Mouse (Mus musculus) CH12.LX (cell line): Measurements from ENCODE around the gene Ctbp2. TPM values are rescaled to one million over a fixed set of nuclear protein-coding genes. Genes with fewer than 3 reads are reported as not detected.

Experiments used
- DNase-seq: peaks from one replicate; pipeline ENCODE4 v3.0.0-alpha.2; 2013; ENCODE audit errors: extremely low read depth
- H3K27ac ChIP-seq: 2 replicates; pipeline ENCODE4 v1.5.1; 2012; ENCODE audit warnings: low read depth, mild to moderate bottlenecking, control low read depth, moderate library complexity; ENCODE audit not compliant: insufficient read depth
- H3K27me3 ChIP-seq: replicated peaks from 2 replicates; pipeline ENCODE3; 2012; ENCODE audit warnings: inconsistent platforms
- H3K36me3 ChIP-seq, 2 experiments: replicated peaks in 1 of 2; 2 replicates each; pipeline versions ENCODE3 to v1.6.1; 2012; ENCODE audit warnings: inconsistent platforms in 1 of 2, low read length in 1 of 2, mild to moderate bottlenecking in 1 of 2, mixed read lengths in 1 of 2, moderate library complexity in 1 of 2; ENCODE audit not compliant: control insufficient read depth in 1 of 2, insufficient read depth in 1 of 2
- H3K4me1 ChIP-seq, 2 experiments: 2 replicates each; pipeline ENCODE4 v1.6.1; 2012; ENCODE audit warnings: inconsistent platforms in 1 of 2, moderate library complexity in 1 of 2; ENCODE audit not compliant: insufficient read depth in 2 of 2, control insufficient read depth in 1 of 2
- H3K4me2 ChIP-seq: 2 replicates; pipeline ENCODE4 v1.6.1; 2012; ENCODE audit warnings: low read depth, mild to moderate bottlenecking, control low read depth; ENCODE audit not compliant: poor library complexity, insufficient read depth, severe bottlenecking
- H3K4me3 ChIP-seq, 3 experiments: fragments of 150-350 bp in 1 of 3; sonication (generic) in 1 of 3; replicated peaks in 1 of 3; 2 replicates each; pipeline versions ENCODE3 to v1.5.1; 2011 to 2012; ENCODE audit warnings: low read depth in 2 of 3, low read length in 2 of 3, mild to moderate bottlenecking in 2 of 3, moderate library complexity in 2 of 3, control low read depth in 1 of 3, improper control_type of control experiment in 1 of 3, inconsistent platforms in 1 of 3, mixed read lengths in 1 of 3; ENCODE audit not compliant: poor library complexity in 1 of 3
- H3K79me2 ChIP-seq: replicated peaks from 2 replicates; pipeline ENCODE4 v1.6.1; 2012; ENCODE audit warnings: mild to moderate bottlenecking, moderate library complexity; ENCODE audit not compliant: control insufficient read depth, poor library complexity, insufficient read depth, severe bottlenecking; ENCODE audit errors: extremely low read depth
- H3K9ac ChIP-seq: 2 replicates; pipeline ENCODE4 v1.6.1; 2012; ENCODE audit warnings: low read depth, mild to moderate bottlenecking, control low read depth, moderate library complexity; ENCODE audit not compliant: insufficient read depth
- H3K9me3 ChIP-seq: replicated peaks from 2 replicates; pipeline ENCODE3; 2012; ENCODE audit warnings: low read length, inconsistent platforms, mixed read lengths
- CHD1 ChIP-seq: IDR thresholded peaks from 2 replicates; pipeline ENCODE4 v1.6.1; 2012; ENCODE audit warnings: low read depth, low read length, improper control_type of control experiment, inconsistent platforms
- CTCF ChIP-seq, 2 experiments: IDR thresholded peaks in 1 of 2; conservative IDR thresholded peaks in 1 of 2; 2 replicates each; pipeline ENCODE4 v1.5.1; 2011 to 2012; ENCODE audit warnings: low read depth in 2 of 2, low read length in 2 of 2, improper control_type of control experiment in 1 of 2, inconsistent platforms in 1 of 2, mild to moderate bottlenecking in 1 of 2, moderate library complexity in 1 of 2
- E2F4 ChIP-seq: IDR thresholded peaks from 2 replicates; pipeline ENCODE4 v1.6.1; 2011; ENCODE audit warnings: low read depth, low read length, improper control_type of control experiment; ENCODE audit not compliant: insufficient replicate concordance
- IRF4 ChIP-seq: IDR thresholded peaks from 2 replicates; pipeline ENCODE4 v1.6.1; 2014; ENCODE audit warnings: low read depth, mild to moderate bottlenecking, inconsistent platforms, low read length, improper control_type of control experiment
- JUN ChIP-seq: IDR thresholded peaks from 2 replicates; pipeline ENCODE4 v1.6.1; 2011; ENCODE audit warnings: low read depth, mild to moderate bottlenecking, low read length, improper control_type of control experiment, moderate library complexity; ENCODE audit not compliant: insufficient read depth
- JUND ChIP-seq: conservative IDR thresholded peaks from 2 replicates; pipeline ENCODE4 v1.6.1; 2011; ENCODE audit warnings: low read depth, low read length, improper control_type of control experiment
- KAT2A ChIP-seq: IDR thresholded peaks from 2 replicates; pipeline ENCODE4 v1.6.1; 2012; ENCODE audit warnings: low read length, improper control_type of control experiment, inconsistent platforms; ENCODE audit not compliant: insufficient replicate concordance
- MAZ ChIP-seq: IDR thresholded peaks from 2 replicates; pipeline ENCODE4 v1.6.1; 2012; ENCODE audit warnings: low read depth, mild to moderate bottlenecking, inconsistent platforms, low read length, improper control_type of control experiment, moderate library complexity
- MEF2A ChIP-seq: IDR thresholded peaks from 2 replicates; pipeline ENCODE4 v1.6.1; 2014; ENCODE audit warnings: low read depth, mild to moderate bottlenecking, inconsistent platforms, low read length, improper control_type of control experiment, borderline replicate concordance
- MXI1 ChIP-seq: IDR thresholded peaks from 2 replicates; pipeline ENCODE4 v1.6.1; 2011; ENCODE audit warnings: mild to moderate bottlenecking, low read depth, low read length, improper control_type of control experiment
- MYC ChIP-seq: IDR thresholded peaks from 2 replicates; pipeline ENCODE4 v1.6.1; 2011; ENCODE audit warnings: low read depth, mild to moderate bottlenecking, improper control_type of control experiment, low read length
- NELFE ChIP-seq: IDR thresholded peaks from 2 replicates; pipeline ENCODE4 v1.6.1; 2011; ENCODE audit warnings: low read depth, low read length, improper control_type of control experiment
- PAX5 ChIP-seq: IDR thresholded peaks from 2 replicates; pipeline ENCODE4 v1.6.1; 2012; ENCODE audit warnings: low read length, inconsistent platforms, mixed read lengths
- POLR2A ChIP-seq: IDR thresholded peaks from 2 replicates; pipeline ENCODE4 v1.6.1; 2011; ENCODE audit warnings: low read depth, mild to moderate bottlenecking, improper control_type of control experiment, low read length
- POLR2AphosphoS2 ChIP-seq: IDR thresholded peaks from 2 replicates; pipeline ENCODE4 v1.6.1; 2011; ENCODE audit warnings: low read depth, low read length, improper control_type of control experiment
- SIN3A ChIP-seq: IDR thresholded peaks from 2 replicates; pipeline ENCODE4 v1.6.1; 2012; ENCODE audit warnings: low read length, improper control_type of control experiment, inconsistent platforms
- SMC3 ChIP-seq: IDR thresholded peaks from 2 replicates; pipeline ENCODE4 v1.6.1; 2011; ENCODE audit warnings: low read depth, low read length, improper control_type of control experiment
- TBP ChIP-seq: conservative IDR thresholded peaks from 2 replicates; pipeline ENCODE4 v1.6.1; 2011; ENCODE audit warnings: low read depth, low read length, improper control_type of control experiment
- TCF12 ChIP-seq: IDR thresholded peaks from 2 replicates; pipeline ENCODE4 v1.6.1; 2014; ENCODE audit warnings: low read depth, mild to moderate bottlenecking, inconsistent platforms, low read length, improper control_type of control experiment
- USF1 ChIP-seq: IDR thresholded peaks from 2 replicates; pipeline ENCODE4 v1.6.1; 2014; ENCODE audit warnings: low read depth, mild to moderate bottlenecking, inconsistent platforms, low read length, improper control_type of control experiment
- USF2 ChIP-seq: conservative IDR thresholded peaks from 2 replicates; pipeline ENCODE4 v1.6.1; 2011; ENCODE audit warnings: low read depth, low read length, improper control_type of control experiment
- ZC3H11A ChIP-seq: IDR thresholded peaks from 2 replicates; pipeline ENCODE4 v1.6.1; 2012; ENCODE audit warnings: low read depth, mild to moderate bottlenecking, inconsistent platforms, low read length, improper control_type of control experiment
- ZMIZ1 ChIP-seq: IDR thresholded peaks from 2 replicates; pipeline ENCODE4 v1.6.1; 2012; ENCODE audit warnings: low read depth, mild to moderate bottlenecking, inconsistent platforms, low read length, improper control_type of control experiment
- dilution Hi-C: fragments of 300-500 bp; cut with MboI; formaldehyde crosslinking; loops from 2 replicates; pipeline ENCODE4 v1.14.3; 2020; ENCODE audit warnings: low sequenced_read_pairs; ENCODE audit not compliant: extremely low pct_unique_long_range_greater_than_20kb, extremely low pct_ligation_motif_present
- in situ Hi-C: fragments of 300-500 bp; cut with MboI; formaldehyde crosslinking; loops from 3 replicates; pipeline ENCODE4 v1.14.3; 2019; ENCODE audit warnings: low sequenced_read_pairs, low pct_ligation_motif_present, low pct_unique_long_range_greater_than_20kb, mixed read lengths
- polyA plus RNA-seq: library from polyadenylated mRNA; unstranded; fragments of >175 nt; gene quantifications from 2 replicates; pipeline ENCODE4 v1.2.1, GENCODE M21; 2012; ENCODE audit warnings: low read depth; ENCODE audit not compliant: insufficient read length
- total RNA-seq, 2 experiments: library from RNA; depleted of rRNA; stranded (reverse); fragments of 300-350 nt in 1 of 2; fragments of >200 nt in 1 of 2; gene quantifications; 2 replicates each; pipeline ENCODE4 v1.2.3; 2012 to 2014

Gene Ctbp2
- total and polyA plus RNA-seq, 3 experiments: 0.59 to 1.1 (median 0.68) TPM

DNA sequence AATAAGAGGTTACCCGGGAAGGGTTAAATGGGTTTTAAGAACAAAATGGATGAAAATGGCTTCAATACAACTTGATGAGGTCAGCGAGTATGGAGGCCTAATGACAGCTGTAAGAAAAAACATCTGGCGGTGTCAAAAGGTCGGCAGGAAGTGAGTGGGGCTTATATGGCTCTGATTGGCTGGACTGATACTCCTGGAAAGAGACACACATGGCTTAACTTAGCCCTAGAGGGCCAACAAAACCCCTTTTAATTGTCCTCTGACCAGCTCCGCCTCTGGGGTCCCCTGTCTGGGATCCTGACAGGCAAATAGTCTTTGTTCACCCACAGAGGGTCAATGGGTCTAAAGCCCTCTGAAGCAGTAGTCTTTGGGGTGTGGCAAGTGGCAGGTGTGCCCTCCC is 86.9 kb downstream of the Ctbp2 start:
- no peak overlapping the region for H3K4me2 ChIP-seq
- in situ Hi-C loops (loop anchor here (25.0 kb wide), 1 partner anchor 575 kb away; the partner anchor contains the start of gene Tex36), dilution Hi-C loops (no loop called here)
- TF ChIP-seq TCF12 (no peak), ZC3H11A (no peak), KAT2A (no peak), CHD1 (no peak), USF2 (no peak), USF1 (no peak), SMC3 (no peak)
- TF ChIP-seq, all 38 proteins: peak for 0
- no peaks in the 10 kb centered on the region for H3K36me3 ChIP-seq
- H3K9ac ChIP-seq: no peak overlapping the region
- no peak overlapping the region for H3K27ac ChIP-seq
- H3K9me3 ChIP-seq: no peaks in the 10 kb centered on the region
- H3K79me2 ChIP-seq: no peaks in the 10 kb centered on the region
- H3K4me1 ChIP-seq: no peaks in the 10 kb centered on the region
- no peak for DNase-seq
- H3K4me3 ChIP-seq: no peak overlapping the region
- peaks cover 85% of the 10 kb centered on the region for H3K27me3 ChIP-seq

DNA sequence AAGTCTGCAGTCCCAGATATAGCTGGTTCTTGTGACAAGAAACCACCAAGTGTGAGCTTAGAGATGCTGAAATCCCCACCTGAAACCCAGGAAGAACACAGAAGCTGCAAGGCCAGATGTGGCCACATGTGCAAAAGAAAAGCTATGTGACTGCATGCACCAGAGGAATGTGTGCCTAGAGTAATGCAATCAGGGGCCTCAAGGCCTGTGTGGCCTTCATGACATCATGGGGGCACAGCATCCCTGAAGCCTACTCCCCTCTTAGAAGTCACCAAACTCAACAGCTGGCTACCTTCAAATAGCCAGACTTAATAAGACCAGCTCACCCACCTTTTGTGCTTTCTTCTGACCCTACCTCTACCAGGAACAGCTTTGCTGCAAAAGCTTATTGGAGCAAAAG is 88.3 kb downstream of the Ctbp2 start:
- Histone ChIP-seq H3K79me2 (no peaks in the 10 kb centered on the region), H3K9ac (no peak overlapping the region), H3K36me3 (no peaks in the 10 kb centered on the region), H3K27ac (no peak overlapping the region), H3K27me3 (peaks cover 83% of the 10 kb centered on the region), H3K4me1 (no peaks in the 10 kb centered on the region), H3K9me3 (no peaks in the 10 kb centered on the region), H3K4me2 (no peak overlapping the region), H3K4me3 (no peak overlapping the region)
- dilution Hi-C loops (no loop called here), in situ Hi-C loops (loop anchor here (25.0 kb wide), 1 partner anchor 576 kb away; the partner anchor contains the start of gene Tex36)
- TF ChIP-seq CHD1 (no peak), SIN3A (no peak), MXI1 (no peak), SMC3 (no peak), E2F4 (no peak), TBP (no peak), USF2 (no peak), CTCF (conservative IDR thresholded peaks at IDR 0.05 in 1 of 2, IDR thresholded peaks at IDR 0.05 in 1 of 2; ENCODE audit: low read depth in 2 of 2, low read length in 2 of 2) (no peak), JUND (no peak)
- DNase-seq: no peak

DNA sequence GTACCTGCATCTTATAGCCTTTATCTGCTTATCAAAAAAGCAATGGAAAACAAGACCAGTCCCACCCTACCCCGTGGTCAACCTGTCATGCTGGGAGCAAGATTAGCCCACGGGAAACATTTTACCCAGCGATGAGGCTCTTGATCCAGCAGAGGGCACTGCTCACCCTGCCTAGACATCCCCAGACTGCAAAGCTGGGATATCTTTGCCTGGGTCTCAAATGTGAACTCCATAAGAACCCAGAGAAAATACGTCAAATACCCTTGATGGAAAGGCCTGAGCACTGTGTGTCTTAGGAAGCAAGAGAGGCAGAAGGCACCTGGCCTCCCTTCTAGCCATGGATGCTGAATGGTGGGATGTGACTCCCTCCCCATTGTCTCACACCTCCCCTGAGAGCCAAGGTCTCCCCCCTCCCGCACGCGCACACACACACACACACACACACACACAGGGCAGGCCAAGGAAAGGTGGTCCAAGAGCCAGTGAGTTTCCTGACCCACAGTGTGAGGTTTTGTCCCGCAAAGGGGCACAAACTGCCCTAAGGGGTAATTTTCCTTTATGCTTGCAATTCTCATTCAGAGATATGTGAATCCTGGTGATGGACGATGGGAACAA is 91.5 kb downstream of the Ctbp2 start:
- H3K9me3 ChIP-seq: no peaks in the 10 kb centered on the region
- no peaks in the 10 kb centered on the region for H3K79me2 ChIP-seq
- H3K4me2 ChIP-seq: no peak overlapping the region
- H3K27me3 ChIP-seq: peaks cover 89% of the 10 kb centered on the region
- no peak overlapping the region for H3K4me3 ChIP-seq
- no peaks in the 10 kb centered on the region for H3K4me1 ChIP-seq
- DNase-seq: peak; percentile 29
- no peak overlapping the region for H3K27ac ChIP-seq
- dilution Hi-C loops: no loop called here
- in situ Hi-C loops: loop anchor here (25.0 kb wide), 1 partner anchor 580 kb away; the partner anchor contains the start of gene Tex36
- H3K9ac ChIP-seq: no peak overlapping the region
- H3K36me3 ChIP-seq: no peaks in the 10 kb centered on the region
- TF ChIP-seq MXI1 (no peak), JUND (no peak), ZMIZ1 (no peak), POLR2AphosphoS2 (no peak), PAX5 (no peak), MEF2A (no peak), TCF12 (no peak), CTCF (conservative IDR thresholded peaks at IDR 0.05 in 1 of 2, IDR thresholded peaks at IDR 0.05 in 1 of 2; ENCODE audit: low read depth in 2 of 2, low read length in 2 of 2) (peak; percentile 66 to 90), KAT2A (no peak), SMC3 (peak; percentile 86), NELFE (no peak), MYC (no peak), ZC3H11A (peak; percentile 31; the same call in 1 of the 2 replicates), USF1 (no peak), CHD1 (no peak), JUN (no peak), POLR2A (no peak), TBP (no peak), MAZ (no peak), IRF4 (no peak)
